Mouse (Mus musculus): ENCODE measurements around the gene Gm10217. TPM values are rescaled to one million over a fixed set of nuclear protein-coding genes. Genes with fewer than 3 reads are reported as not detected.

The Gm10217 gene
- polyA plus RNA-seq (2012) = not detected in 2 replicates

- no peaks in the 10 kb centered on the region for H3K36me3 ChIP-seq (ENCODE audit: control insufficient read depth)
- TF ChIP-seq GATA1 (IDR thresholded peaks at IDR 0.05; ENCODE audit: low read length) = no peak
- no peak for TF ChIP-seq TAL1 (IDR thresholded peaks at IDR 0.05; ENCODE audit: low read length)
- H3K4me3 ChIP-seq (replicated peaks) = no peak within 1 kb of the TSS
- 0 out of 2 replicates have a peak, but pooled peaks cover 2% of the 10 kb centered on the region for H3K9me3 ChIP-seq (ENCODE audit: control insufficient read depth, low read length)
- H3K27me3 ChIP-seq (ENCODE audit: control insufficient read depth) = no peaks in the 10 kb centered on the region
- H3K4me1 ChIP-seq (ENCODE audit: control insufficient read depth) = no peaks in the 10 kb centered on the region
Measured at GRCm38 (mm10) chr8:9863951-9864350, at the start of gene Gm10217. Gm10217 (plus strand) TSS chr8:9864251.

- no peak overlapping the region for H3K4me3 ChIP-seq (replicated peaks)
- H3K4me1 ChIP-seq (ENCODE audit: control insufficient read depth) = no peaks in the 10 kb centered on the region
- no peaks in the 10 kb centered on the region for H3K36me3 ChIP-seq (ENCODE audit: control insufficient read depth)
- no peak for TF ChIP-seq GATA1 (IDR thresholded peaks at IDR 0.05; ENCODE audit: low read length)
- no peak for TF ChIP-seq TAL1 (IDR thresholded peaks at IDR 0.05; ENCODE audit: low read length)
- peaks cover 20% of the 10 kb centered on the region for H3K9me3 ChIP-seq (ENCODE audit: control insufficient read depth, low read length)
- no peaks in the 10 kb centered on the region for H3K27me3 ChIP-seq (ENCODE audit: control insufficient read depth)
Measured at GRCm38 (mm10) chr8:9824770-9825169, 39.3 kb upstream of the Gm10217 start.

- Histone ChIP-seq H3K36me3 (ENCODE audit: control insufficient read depth) (no peaks in the 10 kb centered on the region), H3K9me3 (ENCODE audit: control insufficient read depth, low read length) (no peaks in the 10 kb centered on the region), H3K4me3 (replicated peaks) (no peak overlapping the region), H3K4me1 (ENCODE audit: control insufficient read depth) (no peaks in the 10 kb centered on the region), H3K27me3 (ENCODE audit: control insufficient read depth) (no peaks in the 10 kb centered on the region)
- TF ChIP-seq GATA1 (IDR thresholded peaks at IDR 0.05; ENCODE audit: low read length) = no peak
- no peak for TF ChIP-seq TAL1 (IDR thresholded peaks at IDR 0.05; ENCODE audit: low read length)
Measured at GRCm38 (mm10) chr8:9840257-9840656, 23.8 kb upstream of the Gm10217 start.

- no peak overlapping the region for H3K4me3 ChIP-seq (replicated peaks)
- no peaks in the 10 kb centered on the region for H3K36me3 ChIP-seq (ENCODE audit: control insufficient read depth)
- TF ChIP-seq GATA1 (IDR thresholded peaks at IDR 0.05; ENCODE audit: low read length) (no peak), TAL1 (IDR thresholded peaks at IDR 0.05; ENCODE audit: low read length) (no peak)
- no peaks in the 10 kb centered on the region for H3K27me3 ChIP-seq (ENCODE audit: control insufficient read depth)
- no peaks in the 10 kb centered on the region for H3K4me1 ChIP-seq (ENCODE audit: control insufficient read depth)
- H3K9me3 ChIP-seq (ENCODE audit: control insufficient read depth, low read length) = no peaks in the 10 kb centered on the region
Measured at GRCm38 (mm10) chr8:9859286-9859685, 4.8 kb upstream of the Gm10217 start.

GRCm38 (mm10) chr8:9860539-9861203, 3.4 kb upstream of the Gm10217 start:
- Histone ChIP-seq H3K4me3 (replicated peaks) (no peak overlapping the region), H3K9me3 (ENCODE audit: control insufficient read depth, low read length) (no peaks in the 10 kb centered on the region), H3K27me3 (ENCODE audit: control insufficient read depth) (no peaks in the 10 kb centered on the region), H3K36me3 (ENCODE audit: control insufficient read depth) (no peaks in the 10 kb centered on the region), H3K4me1 (ENCODE audit: control insufficient read depth) (no peaks in the 10 kb centered on the region)
- no peak for TF ChIP-seq GATA1 (IDR thresholded peaks at IDR 0.05; ENCODE audit: low read length)
- no peak for TF ChIP-seq TAL1 (IDR thresholded peaks at IDR 0.05; ENCODE audit: low read length)

- H3K36me3 ChIP-seq (ENCODE audit: control insufficient read depth) = no peaks in the 10 kb centered on the region
- H3K27me3 ChIP-seq (ENCODE audit: control insufficient read depth) = no peaks in the 10 kb centered on the region
- peaks cover 7% of the 10 kb centered on the region; the same call in 1 of the 2 replicates for H3K9me3 ChIP-seq (ENCODE audit: control insufficient read depth, low read length)
- H3K4me1 ChIP-seq (ENCODE audit: control insufficient read depth) = no peaks in the 10 kb centered on the region
- no peak for TF ChIP-seq GATA1 (IDR thresholded peaks at IDR 0.05; ENCODE audit: low read length)
- TF ChIP-seq TAL1 (IDR thresholded peaks at IDR 0.05; ENCODE audit: low read length) = no peak
- H3K4me3 ChIP-seq (replicated peaks) = no peak overlapping the region
Measured at GRCm38 (mm10) chr8:9865150-9865549, 1.1 kb downstream of the Gm10217 start.

GRCm38 (mm10) chr8:9868094-9868493, 4.0 kb downstream of the Gm10217 start:
- H3K4me1 ChIP-seq (ENCODE audit: control insufficient read depth) = no peaks in the 10 kb centered on the region
- H3K4me3 ChIP-seq (replicated peaks) = no peak overlapping the region
- peaks cover 11% of the 10 kb centered on the region for H3K9me3 ChIP-seq (ENCODE audit: control insufficient read depth, low read length)
- H3K36me3 ChIP-seq (ENCODE audit: control insufficient read depth) = no peaks in the 10 kb centered on the region
- no peaks in the 10 kb centered on the region for H3K27me3 ChIP-seq (ENCODE audit: control insufficient read depth)
- TF ChIP-seq GATA1 (IDR thresholded peaks at IDR 0.05; ENCODE audit: low read length) (no peak), TAL1 (IDR thresholded peaks at IDR 0.05; ENCODE audit: low read length) (no peak)

GRCm38 (mm10) chr8:9876241-9876640, 12.2 kb downstream of the Gm10217 start:
- H3K27me3 ChIP-seq (ENCODE audit: control insufficient read depth) = no peaks in the 10 kb centered on the region
- no peaks in the 10 kb centered on the region for H3K4me1 ChIP-seq (ENCODE audit: control insufficient read depth)
- no peak overlapping the region for H3K4me3 ChIP-seq (replicated peaks)
- TF ChIP-seq GATA1 (IDR thresholded peaks at IDR 0.05; ENCODE audit: low read length) (no peak), TAL1 (IDR thresholded peaks at IDR 0.05; ENCODE audit: low read length) (no peak)
- H3K36me3 ChIP-seq (ENCODE audit: control insufficient read depth) = no peaks in the 10 kb centered on the region
- H3K9me3 ChIP-seq (ENCODE audit: control insufficient read depth, low read length) = no peaks in the 10 kb centered on the region; the same call in none of the 2 replicates

- no peaks in the 10 kb centered on the region for H3K36me3 ChIP-seq (ENCODE audit: control insufficient read depth)
- no peaks in the 10 kb centered on the region for H3K4me1 ChIP-seq (ENCODE audit: control insufficient read depth)
- H3K4me3 ChIP-seq (replicated peaks) = no peak overlapping the region
- H3K27me3 ChIP-seq (ENCODE audit: control insufficient read depth) = no peaks in the 10 kb centered on the region
- no peaks in the 10 kb centered on the region; the same call in 1 of the 2 replicates for H3K9me3 ChIP-seq (ENCODE audit: control insufficient read depth, low read length)
- TF ChIP-seq TAL1 (IDR thresholded peaks at IDR 0.05; ENCODE audit: low read length) (no peak), GATA1 (IDR thresholded peaks at IDR 0.05; ENCODE audit: low read length) (no peak)
Measured at GRCm38 (mm10) chr8:9879921-9880320, 15.9 kb downstream of the Gm10217 start.

Data from erythroblast, embryonic 14.5 days (primary cell).